Mouse (Mus musculus) neural tube, embryonic 13.5 days (tissue): ENCODE results near the gene Slc44a2. TPM values are rescaled to one million over a fixed set of nuclear protein-coding genes. Genes with fewer than 3 reads are reported as not detected.

Experiments used
- ATAC-seq: fragments of 200-750 bp; cut with Nextera tagmentation; 2 replicates; pipeline ENCODE4 v1.8.0; 2017; ENCODE audit warnings: low read depth, mild to moderate bottlenecking, moderate TSS enrichment, moderate library complexity
- H3K27ac ChIP-seq: fragments of 300-500 bp; sonication (generic); replicated peaks from 2 replicates; pipeline ENCODE4 v1.5.1; 2015; ENCODE audit warnings: moderate library complexity, mild to moderate bottlenecking, inconsistent platforms
- H3K27me3 ChIP-seq: fragments of 300-500 bp; sonication (generic); 2 replicates; pipeline ENCODE4 v1.6.1; 2015; ENCODE audit warnings: mild to moderate bottlenecking, inconsistent platforms
- H3K36me3 ChIP-seq: fragments of 300-500 bp; sonication (generic); 2 replicates; pipeline ENCODE4 v1.6.1; 2015; ENCODE audit warnings: mild to moderate bottlenecking, inconsistent platforms
- H3K4me1 ChIP-seq: fragments of 300-500 bp; sonication (generic); replicated peaks from 2 replicates; pipeline ENCODE4 v1.6.1; 2015; ENCODE audit warnings: inconsistent platforms
- H3K4me2 ChIP-seq: fragments of 300-500 bp; sonication (generic); 2 replicates; pipeline ENCODE4 v1.6.1; 2015; ENCODE audit warnings: inconsistent platforms, mild to moderate bottlenecking, moderate library complexity
- H3K4me3 ChIP-seq: fragments of 300-500 bp; sonication (generic); 2 replicates; pipeline ENCODE4 v1.5.1; 2015; ENCODE audit warnings: mild to moderate bottlenecking, inconsistent platforms
- H3K9ac ChIP-seq: fragments of 300-500 bp; sonication (generic); 2 replicates; pipeline ENCODE4 v1.6.1; 2015; ENCODE audit warnings: moderate library complexity, mild to moderate bottlenecking, inconsistent platforms
- H3K9me3 ChIP-seq: fragments of 300-500 bp; sonication (generic); 2 replicates; pipeline ENCODE4 v1.6.1; 2016; ENCODE audit warnings: inconsistent platforms
- WGBS: fragments of 180-500 bp; shearing (Covaris S2); methylation state at CpG from one replicate; pipeline ENCODE4 v1.1.7; 2015; 5-methylcytosine and 5-hydroxymethylcytosine counted together
- polyA plus RNA-seq: library from polyadenylated mRNA; unstranded; fragments of >200 nt; fragmentation: Nextera tagmentation; extraction: Ambion mirVana; gene quantifications from 2 replicates; pipeline ENCODE4 v1.2.1, GENCODE M21; 2015

The Slc44a2 gene
- polyA plus RNA-seq, 1 experiment from 2014 or later, result 70.1 TPM

GRCm38 (mm10) chr9:21327569-21327968, 7.1 kb downstream of the Slc44a2 start:
- WGBS, result 70% methylated on average over 3 of the region's 3 CpGs
- H3K4me2 ChIP-seq, result no peak overlapping the region

GRCm38 (mm10) chr9:21328041-21328440, 7.5 kb downstream of the Slc44a2 start:
- H3K27me3 ChIP-seq, result no peaks in the 10 kb centered on the region
- no peak overlapping the region for H3K27ac ChIP-seq
- H3K36me3 ChIP-seq, result no peaks in the 10 kb centered on the region; the same call in 1 of the 2 replicates
- 75% methylated on average over 3 of the region's 3 CpGs for WGBS
- H3K4me1 ChIP-seq, result peaks cover 24% of the 10 kb centered on the region
- H3K9ac ChIP-seq, result no peak overlapping the region
- H3K9me3 ChIP-seq, result no peaks in the 10 kb centered on the region
- no peak for ATAC-seq
- H3K4me3 ChIP-seq, result no peak overlapping the region
- H3K4me2 ChIP-seq, result no peak overlapping the region

More at GRCm38 (mm10) chr9:21327569-21327968, 7.1 kb downstream of the Slc44a2 start:
- ATAC-seq, result no peak
- Histone ChIP-seq H3K4me1 (peaks cover 19% of the 10 kb centered on the region), H3K27me3 (no peaks in the 10 kb centered on the region), H3K36me3 (no peaks in the 10 kb centered on the region; the same call in 1 of the 2 replicates), H3K4me3 (no peak overlapping the region), H3K9me3 (no peaks in the 10 kb centered on the region), H3K9ac (no peak overlapping the region), H3K27ac (no peak overlapping the region)

GRCm38 (mm10) chr9:21329041-21329440, 8.5 kb downstream of the Slc44a2 start:
- Histone ChIP-seq H3K27ac (no peak overlapping the region), H3K27me3 (no peaks in the 10 kb centered on the region), H3K4me3 (no peak overlapping the region), H3K36me3 (no peaks in the 10 kb centered on the region; the same call in 1 of the 2 replicates), H3K9ac (no peak overlapping the region), H3K9me3 (no peaks in the 10 kb centered on the region), H3K4me1 (peaks cover 17% of the 10 kb centered on the region), H3K4me2 (no peak overlapping the region)
- no peak for ATAC-seq
- 74% methylated on average over 3 of the region's 5 CpGs for WGBS

GRCm38 (mm10) chr9:21329699-21330289, 9.3 kb downstream of the Slc44a2 start:
- Histone ChIP-seq H3K4me2 (no peak overlapping the region), H3K4me3 (no peak overlapping the region), H3K36me3 (no peaks in the 10 kb centered on the region; the same call in 1 of the 2 replicates), H3K27me3 (no peaks in the 10 kb centered on the region), H3K9ac (no peak overlapping the region), H3K27ac (no peak overlapping the region; the same call in 1 of the 2 replicates), H3K9me3 (no peaks in the 10 kb centered on the region), H3K4me1 (peaks cover 17% of the 10 kb centered on the region)
- 92% methylated on average over 10 of the region's 10 CpGs for WGBS
- ATAC-seq, result no peak

- no peak for ATAC-seq
- H3K4me3 ChIP-seq, result no peak overlapping the region
- no peaks in the 10 kb centered on the region for H3K36me3 ChIP-seq
- WGBS, result 86% methylated on average over 12 of the region's 12 CpGs
- no peaks in the 10 kb centered on the region for H3K9me3 ChIP-seq
- H3K9ac ChIP-seq, result no peak overlapping the region
- no peak overlapping the region for H3K27ac ChIP-seq
- H3K27me3 ChIP-seq, result no peaks in the 10 kb centered on the region
- no peak overlapping the region for H3K4me2 ChIP-seq
- H3K4me1 ChIP-seq, result peaks cover 17% of the 10 kb centered on the region
Observed at GRCm38 (mm10) chr9:21331365-21332140, 11.1 kb downstream of the Slc44a2 start.

- Histone ChIP-seq H3K9ac (0 out of 2 replicates have a peak overlapping the region, but pooled peaks have one; percentile 1), H3K4me3 (no peak overlapping the region), H3K4me2 (no peak overlapping the region), H3K27me3 (no peaks in the 10 kb centered on the region), H3K27ac (no peak overlapping the region), H3K4me1 (peaks cover 17% of the 10 kb centered on the region), H3K36me3 (no peaks in the 10 kb centered on the region), H3K9me3 (no peaks in the 10 kb centered on the region)
- ATAC-seq, result no peak
- 28% methylated on average over 9 of the region's 9 CpGs for WGBS
Observed at GRCm38 (mm10) chr9:21332161-21333061, 11.9 kb downstream of the Slc44a2 start.

GRCm38 (mm10) chr9:21333523-21333922, 13.0 kb downstream of the Slc44a2 start:
- H3K4me3 ChIP-seq, result no peak overlapping the region
- peaks cover 23% of the 10 kb centered on the region for H3K4me1 ChIP-seq
- no peak overlapping the region for H3K4me2 ChIP-seq
- H3K27ac ChIP-seq, result no peak overlapping the region
- H3K36me3 ChIP-seq, result no peaks in the 10 kb centered on the region
- no peaks in the 10 kb centered on the region for H3K27me3 ChIP-seq
- no peak for ATAC-seq
- H3K9me3 ChIP-seq, result no peaks in the 10 kb centered on the region
- no peak overlapping the region for H3K9ac ChIP-seq
- WGBS, result 92% methylated on average over 1 of the region's 1 CpGs

GRCm38 (mm10) chr9:21334747-21335146, 14.2 kb downstream of the Slc44a2 start:
- Histone ChIP-seq H3K4me2 (no peak overlapping the region), H3K27ac (no peak overlapping the region), H3K36me3 (0 out of 2 replicates have a peak, but pooled peaks cover 6% of the 10 kb centered on the region), H3K4me3 (no peak overlapping the region), H3K27me3 (no peaks in the 10 kb centered on the region), H3K9ac (no peak overlapping the region), H3K4me1 (peaks cover 23% of the 10 kb centered on the region), H3K9me3 (no peaks in the 10 kb centered on the region)
- ATAC-seq, result no peak

- H3K36me3 ChIP-seq, result peaks cover 12% of the 10 kb centered on the region
- peaks cover 23% of the 10 kb centered on the region for H3K4me1 ChIP-seq
- WGBS, result 84% methylated on average over 4 of the region's 4 CpGs
- H3K4me2 ChIP-seq, result no peak overlapping the region
- no peaks in the 10 kb centered on the region for H3K27me3 ChIP-seq
- H3K9ac ChIP-seq, result no peak overlapping the region
- ATAC-seq, result no peak
- no peaks in the 10 kb centered on the region for H3K9me3 ChIP-seq
- H3K27ac ChIP-seq, result no peak overlapping the region
- H3K4me3 ChIP-seq, result no peak overlapping the region
Observed at GRCm38 (mm10) chr9:21335391-21335790, 14.9 kb downstream of the Slc44a2 start.

- no peak overlapping the region for H3K27ac ChIP-seq
- H3K4me1 ChIP-seq, result peaks cover 22% of the 10 kb centered on the region
- peaks cover 16% of the 10 kb centered on the region for H3K36me3 ChIP-seq
- WGBS, result 86% methylated on average over 8 of the region's 8 CpGs
- no peak for ATAC-seq
- no peak overlapping the region for H3K9ac ChIP-seq
- no peaks in the 10 kb centered on the region for H3K27me3 ChIP-seq
- H3K4me2 ChIP-seq, result no peak overlapping the region
- no peaks in the 10 kb centered on the region for H3K9me3 ChIP-seq
- no peak overlapping the region for H3K4me3 ChIP-seq
Observed at GRCm38 (mm10) chr9:21336491-21336890, 16.0 kb downstream of the Slc44a2 start.

GRCm38 (mm10) chr9:21337652-21338051, 17.2 kb downstream of the Slc44a2 start:
- Histone ChIP-seq H3K4me1 (peaks cover 10% of the 10 kb centered on the region), H3K4me3 (no peak overlapping the region), H3K27me3 (no peaks in the 10 kb centered on the region), H3K4me2 (no peak overlapping the region), H3K9me3 (no peaks in the 10 kb centered on the region), H3K27ac (no peak overlapping the region), H3K36me3 (peaks cover 28% of the 10 kb centered on the region), H3K9ac (0 out of 2 replicates have a peak overlapping the region, but pooled peaks have one; percentile 22)
- 16% methylated on average over 20 of the region's 20 CpGs for WGBS
- ATAC-seq, result no peak

GRCm38 (mm10) chr9:21340411-21340810, 19.9 kb downstream of the Slc44a2 start:
- no peak overlapping the region for H3K4me2 ChIP-seq
- no peaks in the 10 kb centered on the region for H3K9me3 ChIP-seq
- peaks cover 53% of the 10 kb centered on the region for H3K36me3 ChIP-seq
- ATAC-seq, result no peak
- 91% methylated on average over 4 of the region's 4 CpGs for WGBS
- H3K4me1 ChIP-seq, result peaks cover 6% of the 10 kb centered on the region
- no peaks in the 10 kb centered on the region for H3K27me3 ChIP-seq
- H3K9ac ChIP-seq, result no peak overlapping the region
- no peak overlapping the region for H3K4me3 ChIP-seq
- H3K27ac ChIP-seq, result no peak overlapping the region
